ENCODE assay signal across 9 mouse cellular contexts in the genomic region with DNA sequence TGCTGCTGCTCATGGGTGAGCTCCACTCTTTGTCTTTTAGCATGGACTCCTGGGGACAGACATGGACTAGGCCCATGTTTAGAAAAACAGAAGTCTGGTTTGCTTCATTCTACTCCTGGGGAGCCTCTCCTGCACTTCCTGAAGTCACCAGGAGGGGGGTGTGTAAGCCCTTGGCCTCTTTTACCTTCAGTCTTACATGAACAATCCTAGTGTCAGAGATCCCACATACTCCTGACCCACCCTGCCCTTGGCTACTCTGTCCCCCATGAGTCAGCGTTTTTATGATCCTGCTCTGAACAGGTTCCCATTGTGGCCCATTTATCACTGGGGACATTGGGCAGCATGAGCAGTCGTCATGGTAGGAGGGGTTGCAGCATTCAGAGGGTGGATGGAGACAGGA. TPM values are rescaled to one million over a fixed set of nuclear protein-coding genes. Genes with fewer than 3 reads are reported as not detected.
DNase-seq lines count a peak whose midpoint lies in the region; ATAC-seq and TF ChIP-seq lines count a peak whose summit lies in the region.
"Had no signal": no experiment of that assay in that cellular context is flagged by ENCODE, and none has a peak within 500 bp of the region (broad histone marks: within the 10 kb centered on the region; RNA-seq: fewer than 3 reads in every experiment).

No protein-coding gene starts in this region.

- WGBS in hindbrain, embryonic 11.5 days, result 59% methylated on average over 2 of the region's 2 CpGs
- WGBS in hindbrain, embryonic 14.5 days, result 65% methylated on average over 2 of the region's 2 CpGs
- 50% methylated on average over 2 of the region's 2 CpGs for WGBS in lung, adult 2 months

- no peaks in the 10 kb centered on the region for H3K36me3 ChIP-seq in hindbrain, embryonic 11.5 days (ENCODE audit: control insufficient read depth, insufficient read depth, low read length)
- no peaks in the 10 kb centered on the region for H3K36me3 ChIP-seq in hindbrain, embryonic 14.5 days (replicated peaks; ENCODE audit: control insufficient read depth, insufficient read depth)

- no peak overlapping the region for H3K4me3 ChIP-seq in hindbrain, embryonic 11.5 days (ENCODE audit: low read depth, low read length)
- no peak overlapping the region for H3K4me3 ChIP-seq in hindbrain, embryonic 14.5 days (replicated peaks; ENCODE audit: low read length)
- H3K4me3 ChIP-seq in lung, adult 2 months (replicated peaks; ENCODE audit: extremely low read depth, low read depth, low read length), result no peak overlapping the region

- peak; percentile 77 for DNase-seq in hindbrain, embryonic 11.5 days (ENCODE audit: low spot score)
- no peak for DNase-seq in hindbrain, embryonic 14.5 days (ENCODE audit: low spot score)
- peak; percentile 53 to 61 for DNase-seq in adrenal gland, postnatal 36 days
- DNase-seq in lung, adult 2 months, result no peak
- peak; percentile 43 to 50 for DNase-seq in thymus, postnatal 36 days
- DNase-seq in urinary bladder, postnatal 4 days (ENCODE audit: low spot score in 2 of 2), result no peak
- DNase-seq in layer of hippocampus, adult 9-10 months (ENCODE audit: low spot score), result no peak

- H3K4me2 ChIP-seq in hindbrain, embryonic 11.5 days (replicated peaks; ENCODE audit: low read depth, low read length), result no peak overlapping the region
- no peak overlapping the region for H3K4me2 ChIP-seq in hindbrain, embryonic 14.5 days (replicated peaks)

- H3K27me3 ChIP-seq in hindbrain, embryonic 11.5 days (ENCODE audit: control insufficient read depth, insufficient read depth, low read length), result no peaks in the 10 kb centered on the region
- no peaks in the 10 kb centered on the region for H3K27me3 ChIP-seq in hindbrain, embryonic 14.5 days (ENCODE audit: control insufficient read depth, insufficient read depth, low read length)

- no peak overlapping the region for H3K9ac ChIP-seq in hindbrain, embryonic 11.5 days (ENCODE audit: low read depth, low read length)
- no peak overlapping the region for H3K9ac ChIP-seq in hindbrain, embryonic 14.5 days

- TF ChIP-seq CTCF in lung, adult 2 months (IDR thresholded peaks at IDR 0.05; ENCODE audit: insufficient read depth, low read length), result peak; percentile 33; the same call in 1 of the 2 replicates

- no peak overlapping the region for H3K27ac ChIP-seq in hindbrain, embryonic 11.5 days (ENCODE audit: low read depth, low read length)
- H3K27ac ChIP-seq in hindbrain, embryonic 14.5 days, result no peak overlapping the region

- TF ChIP-seq POLR2A in lung, adult 2 months (IDR thresholded peaks at IDR 0.05; ENCODE audit: borderline replicate concordance, extremely low read depth, low read depth, low read length), result no peak

- ATAC-seq in hindbrain, embryonic 11.5 days (ENCODE audit: low FRiP score), result no peak
- ATAC-seq in hindbrain, embryonic 14.5 days (ENCODE audit: low FRiP score), result no peak
- ATAC-seq in CD4-positive, CD25-positive, alpha-beta regulatory T cell, adult 4 months, result peak; percentile 31

- H3K4me1 ChIP-seq in hindbrain, embryonic 11.5 days (replicated peaks; ENCODE audit: control insufficient read depth, insufficient read depth, low read length), result peaks cover 1% of the 10 kb centered on the region; the same call in 1 of the 2 replicates
- peaks cover 4% of the 10 kb centered on the region for H3K4me1 ChIP-seq in hindbrain, embryonic 14.5 days (replicated peaks; ENCODE audit: control insufficient read depth, insufficient read depth, low read length)
- peaks cover 4% of the 10 kb centered on the region; the same call in 1 of the 2 replicates for H3K4me1 ChIP-seq in lung, adult 2 months (ENCODE audit: control insufficient read depth, insufficient read depth, low read length)

- H3K9me3 ChIP-seq in hindbrain, embryonic 11.5 days (ENCODE audit: control insufficient read depth, low read length), result no peaks in the 10 kb centered on the region
- no peaks in the 10 kb centered on the region for H3K9me3 ChIP-seq in hindbrain, embryonic 14.5 days (ENCODE audit: control insufficient read depth, low read length)

RNA-seq across cellular contexts. Expression of gene Fam69b, which starts 15.7 kb away (rescaled TPM):
- polyA plus RNA-seq in hindbrain, embryonic 11.5 days (2014; fragmentation: Nextera tagmentation; extraction: Ambion mirVana), result 38.4 and 45.5 TPM in 2 replicates
- 128 and 136 TPM in 2 replicates for polyA plus RNA-seq in hindbrain, embryonic 14.5 days (2014; fragmentation: Nextera tagmentation; extraction: Ambion mirVana)
- 1 to 10 TPM; 1.5 to 2.6 TPM for polyA plus RNA-seq in CD4-positive, CD25-positive, alpha-beta regulatory T cell, adult 4 months (2017; shearing (Covaris generic))
- 1 to 10 TPM; 5.8 to 8.8 TPM for total RNA-seq in adrenal gland, postnatal 36 days (2021)
- 13.1 and 15.1 TPM in 2 replicates for polyA plus RNA-seq in lung, adult 2 months (2012; rRNA removed)

RNA-seq across cellular contexts. Expression of gene Lcn4, which starts 27.1 kb away (rescaled TPM):
- not detected in 2 replicates for polyA plus RNA-seq in hindbrain, embryonic 11.5 days (2014; fragmentation: Nextera tagmentation; extraction: Ambion mirVana)
- not detected in 2 replicates for polyA plus RNA-seq in hindbrain, embryonic 14.5 days (2014; fragmentation: Nextera tagmentation; extraction: Ambion mirVana)
- polyA plus RNA-seq in CD4-positive, CD25-positive, alpha-beta regulatory T cell, adult 4 months (2017; shearing (Covaris generic)), result under 1 TPM in 1 of 2 experiments, not detected in 1; 0.92 TPM
- total RNA-seq in adrenal gland, postnatal 36 days (2021), result not detected
- 0.16 TPM in 1 of 2 replicates, not detected in the other for polyA plus RNA-seq in lung, adult 2 months (2012; rRNA removed)

RNA-seq across cellular contexts. Expression of gene Agpat2, which starts 39.7 kb away (rescaled TPM):
- 7.3 and 7.5 TPM in 2 replicates for polyA plus RNA-seq in hindbrain, embryonic 11.5 days (2014; fragmentation: Nextera tagmentation; extraction: Ambion mirVana)
- 5.6 and 6.6 TPM in 2 replicates for polyA plus RNA-seq in hindbrain, embryonic 14.5 days (2014; fragmentation: Nextera tagmentation; extraction: Ambion mirVana)
- polyA plus RNA-seq in CD4-positive, CD25-positive, alpha-beta regulatory T cell, adult 4 months (2017; shearing (Covaris generic)), result 1 to 10 TPM; 5.8 to 7.7 TPM
- 100 to 1,000 TPM; 301 to 364 TPM for total RNA-seq in adrenal gland, postnatal 36 days (2021)
- 106 and 134 TPM in 2 replicates for polyA plus RNA-seq in lung, adult 2 months (2012; rRNA removed)

RNA-seq across cellular contexts. Expression of gene Gm20532, which starts 57.5 kb away (rescaled TPM):
- not detected in 2 replicates for polyA plus RNA-seq in hindbrain, embryonic 11.5 days (2014; fragmentation: Nextera tagmentation; extraction: Ambion mirVana)
- not detected in 2 replicates for polyA plus RNA-seq in hindbrain, embryonic 14.5 days (2014; fragmentation: Nextera tagmentation; extraction: Ambion mirVana)
- not detected for polyA plus RNA-seq in CD4-positive, CD25-positive, alpha-beta regulatory T cell, adult 4 months (2017; shearing (Covaris generic))
- not detected for total RNA-seq in adrenal gland, postnatal 36 days (2021)
- polyA plus RNA-seq in lung, adult 2 months (2012; rRNA removed), result not detected in 2 replicates
- polyA plus RNA-seq: large intestine, adult 2 months had no signal

Comparison
In these comparisons a context has a peak if more than half of its experiments do, and no peak if none do; other contexts are left out.
1. DNase-seq: peak in hindbrain, embryonic 11.5 days (single experiment), adrenal gland, postnatal 36 days (2 of 2) and thymus, postnatal 36 days (2 of 2); none in hindbrain, embryonic 14.5 days (single experiment), lung, adult 2 months (single experiment), urinary bladder, postnatal 4 days (0 of 2) and layer of hippocampus, adult 9-10 months (single experiment).
2. RNA of gene Agpat2, which starts 39.7 kb away (polyA plus RNA-seq): 106 to 134 TPM in lung, adult 2 months; 5.8 to 7.7 TPM in CD4-positive, CD25-positive, alpha-beta regulatory T cell, adult 4 months, 7.3 to 7.5 TPM in hindbrain, embryonic 11.5 days and 5.6 to 6.6 TPM in hindbrain, embryonic 14.5 days; every median in the first group is over 10 times any median in the second.